Mouse (Mus musculus): ENCODE data around the gene Bpgm. TPM values are rescaled to one million over a fixed set of nuclear protein-coding genes. Genes with fewer than 3 reads are reported as not detected.

Gene Bpgm
- polyA plus RNA-seq (2016; fragmentation: Nextera tagmentation; extraction: Ambion mirVana), result 87.1 and 88.2 TPM in 2 replicates

- no peaks in the 10 kb centered on the region for H3K27me3 ChIP-seq (replicated peaks)
- H3K4me1 ChIP-seq, result peaks cover 85% of the 10 kb centered on the region
- H3K9ac ChIP-seq, result peak within 1 kb of the TSS; percentile 82
- H3K27ac ChIP-seq, result peak within 1 kb of the TSS; percentile 91
- under 1% methylated on average over 35 of the region's 35 CpGs for WGBS (ENCODE audit: insufficient replicate concordance)
- H3K4me2 ChIP-seq, result peak within 1 kb of the TSS; percentile 72
- H3K36me3 ChIP-seq, result no peaks in the 10 kb centered on the region
- H3K9me3 ChIP-seq (replicated peaks), result no peaks in the 10 kb centered on the region
- ATAC-seq, result peak; percentile 91
- H3K4me3 ChIP-seq, result peak within 1 kb of the TSS; percentile 73
Observed at GRCm38 (mm10) chr6:34475974-34476794, at the start of gene Bpgm. TSS of gene Bpgm (plus strand) at chr6:34476207.

DNA sequence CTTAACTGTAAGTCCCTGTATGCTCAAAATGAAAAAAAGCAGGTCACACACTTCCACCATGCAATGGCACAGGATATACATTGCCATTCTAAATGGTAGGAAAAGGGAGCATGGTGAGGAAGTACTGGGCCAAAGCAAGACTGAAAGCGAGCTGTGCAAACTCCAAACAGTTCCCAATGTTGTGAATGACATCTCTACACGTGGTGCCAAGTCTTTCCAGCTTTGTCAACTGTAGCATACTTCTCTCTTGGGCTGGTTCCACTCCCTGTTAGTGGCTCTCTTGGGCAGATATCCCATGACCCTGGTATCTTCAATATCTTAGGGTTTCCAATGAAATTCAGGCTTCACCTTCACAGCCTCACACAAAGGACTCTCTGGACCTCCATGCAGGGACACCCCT, 37.0 kb upstream of the Bpgm start:
- Histone ChIP-seq H3K4me3 (no peak overlapping the region), H3K27me3 (replicated peaks) (no peaks in the 10 kb centered on the region), H3K4me2 (no peak overlapping the region), H3K9ac (no peak overlapping the region), H3K4me1 (no peaks in the 10 kb centered on the region), H3K36me3 (no peaks in the 10 kb centered on the region), H3K9me3 (replicated peaks) (no peaks in the 10 kb centered on the region), H3K27ac (no peak overlapping the region)
- 39% methylated on average over 2 of the region's 2 CpGs for WGBS (ENCODE audit: insufficient replicate concordance)
- ATAC-seq, result no peak

- no peaks in the 10 kb centered on the region for H3K4me1 ChIP-seq
- no peaks in the 10 kb centered on the region for H3K9me3 ChIP-seq (replicated peaks)
- H3K27ac ChIP-seq, result no peak overlapping the region
- no peak for ATAC-seq
- no peak overlapping the region for H3K4me3 ChIP-seq
- H3K4me2 ChIP-seq, result no peak overlapping the region
- WGBS (ENCODE audit: insufficient replicate concordance), result 53% methylated on average over 9 of the region's 9 CpGs
- H3K27me3 ChIP-seq (replicated peaks), result no peaks in the 10 kb centered on the region
- H3K36me3 ChIP-seq, result no peaks in the 10 kb centered on the region
- no peak overlapping the region for H3K9ac ChIP-seq
Observed at GRCm38 (mm10) chr6:34441556-34442257, 34.3 kb upstream of the Bpgm start.

- H3K4me3 ChIP-seq, result no peak overlapping the region
- H3K4me2 ChIP-seq, result no peak overlapping the region
- no peaks in the 10 kb centered on the region for H3K27me3 ChIP-seq (replicated peaks)
- H3K36me3 ChIP-seq, result no peaks in the 10 kb centered on the region
- no peaks in the 10 kb centered on the region for H3K4me1 ChIP-seq
- WGBS (ENCODE audit: insufficient replicate concordance), result 60% methylated on average over 2 of the region's 2 CpGs
- ATAC-seq, result no peak
- H3K9ac ChIP-seq, result no peak overlapping the region
- no peak overlapping the region for H3K27ac ChIP-seq
- H3K9me3 ChIP-seq (replicated peaks), result no peaks in the 10 kb centered on the region
Observed at GRCm38 (mm10) chr6:34443791-34444190, 32.2 kb upstream of the Bpgm start.

DNA sequence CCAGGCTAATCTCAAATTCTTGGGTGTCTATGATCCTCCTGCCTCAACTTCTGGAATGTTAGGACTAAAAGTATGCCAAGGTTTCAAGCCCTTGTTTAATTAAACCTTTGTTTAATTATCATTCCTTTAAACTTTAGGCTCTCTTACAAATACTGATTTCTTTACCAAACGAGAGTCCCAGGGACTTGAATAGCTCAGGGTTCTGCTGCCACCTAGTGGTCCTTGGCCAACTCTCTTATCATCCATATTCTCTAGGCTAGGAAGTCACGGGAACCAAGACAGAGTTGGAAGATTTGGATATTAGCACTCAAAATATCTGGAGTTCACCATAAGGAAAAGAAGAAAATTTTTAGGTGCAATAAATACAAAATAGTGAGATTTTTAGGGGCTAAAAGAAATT, 28.0 kb upstream of the Bpgm start:
- no peak overlapping the region for H3K4me3 ChIP-seq
- no peak overlapping the region for H3K27ac ChIP-seq
- no peaks in the 10 kb centered on the region; the same call in 1 of the 2 replicates for H3K27me3 ChIP-seq (replicated peaks)
- WGBS (ENCODE audit: insufficient replicate concordance), result 11% methylated on average over 2 of the region's 2 CpGs
- no peaks in the 10 kb centered on the region for H3K9me3 ChIP-seq (replicated peaks)
- no peak overlapping the region for H3K9ac ChIP-seq
- no peak overlapping the region for H3K4me2 ChIP-seq
- H3K36me3 ChIP-seq, result no peaks in the 10 kb centered on the region
- no peaks in the 10 kb centered on the region for H3K4me1 ChIP-seq
- no peak for ATAC-seq

DNA sequence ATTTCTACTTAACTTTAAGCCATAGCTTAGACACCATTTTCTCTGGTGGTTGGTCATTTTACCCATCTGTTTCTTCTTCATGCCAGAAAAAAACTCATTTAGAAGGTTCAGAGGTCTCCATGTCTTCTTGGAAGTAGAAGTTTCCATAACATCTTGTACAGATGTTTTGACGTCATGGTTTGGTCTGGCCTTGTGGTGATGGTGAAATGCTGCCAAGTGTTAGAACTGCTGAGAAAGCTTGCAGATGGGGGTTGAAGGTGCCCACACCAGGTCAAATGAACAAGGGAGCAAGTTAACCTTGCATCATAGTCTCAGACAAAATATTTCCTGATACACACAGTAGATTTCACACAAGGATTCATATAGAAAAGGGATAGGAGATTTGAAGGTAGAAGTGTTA, 27.3 kb upstream of the Bpgm start:
- Histone ChIP-seq H3K4me3 (no peak overlapping the region), H3K27ac (no peak overlapping the region), H3K36me3 (no peaks in the 10 kb centered on the region), H3K4me2 (no peak overlapping the region), H3K4me1 (no peaks in the 10 kb centered on the region), H3K27me3 (replicated peaks) (no peaks in the 10 kb centered on the region; the same call in 1 of the 2 replicates), H3K9ac (no peak overlapping the region), H3K9me3 (replicated peaks) (no peaks in the 10 kb centered on the region)
- 54% methylated on average over 1 of the region's 1 CpGs for WGBS (ENCODE audit: insufficient replicate concordance)
- no peak for ATAC-seq

GRCm38 (mm10) chr6:34452963-34453770, 22.8 kb upstream of the Bpgm start:
- H3K27me3 ChIP-seq (replicated peaks), result peaks cover 36% of the 10 kb centered on the region
- no peak for ATAC-seq
- H3K27ac ChIP-seq, result no peak overlapping the region
- H3K9me3 ChIP-seq (replicated peaks), result no peaks in the 10 kb centered on the region
- H3K9ac ChIP-seq, result no peak overlapping the region
- no peaks in the 10 kb centered on the region for H3K4me1 ChIP-seq
- H3K4me2 ChIP-seq, result no peak overlapping the region
- no peak overlapping the region for H3K4me3 ChIP-seq
- H3K36me3 ChIP-seq, result no peaks in the 10 kb centered on the region
- WGBS (ENCODE audit: insufficient replicate concordance), result 45% methylated on average over 7 of the region's 7 CpGs

- ATAC-seq, result no peak
- Histone ChIP-seq H3K4me2 (no peak overlapping the region), H3K4me3 (no peak overlapping the region), H3K36me3 (no peaks in the 10 kb centered on the region), H3K4me1 (no peaks in the 10 kb centered on the region), H3K27me3 (replicated peaks) (peaks cover 31% of the 10 kb centered on the region), H3K27ac (no peak overlapping the region), H3K9ac (no peak overlapping the region), H3K9me3 (replicated peaks) (no peaks in the 10 kb centered on the region)
Observed at GRCm38 (mm10) chr6:34459456-34459855, 16.6 kb upstream of the Bpgm start.

DNA sequence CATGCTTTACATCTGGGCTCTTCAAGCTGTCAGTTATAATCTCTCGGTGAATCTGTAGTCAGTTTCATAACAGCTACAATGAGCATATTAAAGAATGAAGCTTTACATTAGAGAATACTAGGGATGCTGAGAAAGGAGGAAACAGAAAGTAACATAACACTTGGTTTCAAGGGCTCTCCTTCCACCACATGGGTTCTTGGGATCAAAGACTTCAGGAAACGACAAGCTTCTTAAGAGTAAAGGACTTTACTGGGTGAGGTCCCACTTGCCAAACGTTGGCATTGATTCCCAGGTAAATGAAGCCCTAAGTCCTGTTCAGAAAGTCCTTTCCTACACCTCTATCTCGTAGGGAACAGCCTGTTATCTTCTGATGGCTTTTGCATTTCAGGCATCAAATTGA, 15.4 kb upstream of the Bpgm start:
- H3K36me3 ChIP-seq, result no peaks in the 10 kb centered on the region
- H3K27me3 ChIP-seq (replicated peaks), result peaks cover 22% of the 10 kb centered on the region
- no peak overlapping the region for H3K4me3 ChIP-seq
- WGBS (ENCODE audit: insufficient replicate concordance), result 36% methylated on average over 4 of the region's 4 CpGs
- H3K9me3 ChIP-seq (replicated peaks), result no peaks in the 10 kb centered on the region
- no peak for ATAC-seq
- H3K4me1 ChIP-seq, result no peaks in the 10 kb centered on the region
- H3K4me2 ChIP-seq, result no peak overlapping the region
- H3K9ac ChIP-seq, result no peak overlapping the region
- no peak overlapping the region for H3K27ac ChIP-seq

DNA sequence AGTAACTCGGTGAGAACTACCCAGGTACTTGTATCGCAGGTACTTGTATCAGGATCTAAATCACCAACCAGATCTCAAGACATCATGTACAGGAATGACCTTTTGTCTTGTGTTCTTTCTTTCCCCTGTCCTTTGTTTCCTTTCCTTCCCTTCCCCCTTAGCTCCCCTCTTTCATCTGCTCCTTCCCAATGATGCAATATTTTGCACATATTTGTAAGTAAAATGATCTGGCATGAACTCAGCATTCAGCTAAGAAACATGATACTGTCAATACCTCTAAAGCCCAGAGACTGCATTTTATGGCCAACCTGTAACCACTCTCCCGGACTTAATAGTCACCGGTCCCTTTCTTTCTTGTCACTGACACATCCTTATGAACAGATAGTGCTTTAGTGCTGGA, 12.4 kb upstream of the Bpgm start:
- no peaks in the 10 kb centered on the region for H3K36me3 ChIP-seq
- H3K27ac ChIP-seq, result no peak overlapping the region
- H3K4me2 ChIP-seq, result no peak overlapping the region
- H3K9ac ChIP-seq, result no peak overlapping the region
- ATAC-seq, result no peak
- H3K9me3 ChIP-seq (replicated peaks), result no peaks in the 10 kb centered on the region
- H3K27me3 ChIP-seq (replicated peaks), result peaks cover 18% of the 10 kb centered on the region
- no peak overlapping the region for H3K4me3 ChIP-seq
- 84% methylated on average over 4 of the region's 4 CpGs for WGBS (ENCODE audit: insufficient replicate concordance)
- H3K4me1 ChIP-seq, result no peaks in the 10 kb centered on the region

DNA sequence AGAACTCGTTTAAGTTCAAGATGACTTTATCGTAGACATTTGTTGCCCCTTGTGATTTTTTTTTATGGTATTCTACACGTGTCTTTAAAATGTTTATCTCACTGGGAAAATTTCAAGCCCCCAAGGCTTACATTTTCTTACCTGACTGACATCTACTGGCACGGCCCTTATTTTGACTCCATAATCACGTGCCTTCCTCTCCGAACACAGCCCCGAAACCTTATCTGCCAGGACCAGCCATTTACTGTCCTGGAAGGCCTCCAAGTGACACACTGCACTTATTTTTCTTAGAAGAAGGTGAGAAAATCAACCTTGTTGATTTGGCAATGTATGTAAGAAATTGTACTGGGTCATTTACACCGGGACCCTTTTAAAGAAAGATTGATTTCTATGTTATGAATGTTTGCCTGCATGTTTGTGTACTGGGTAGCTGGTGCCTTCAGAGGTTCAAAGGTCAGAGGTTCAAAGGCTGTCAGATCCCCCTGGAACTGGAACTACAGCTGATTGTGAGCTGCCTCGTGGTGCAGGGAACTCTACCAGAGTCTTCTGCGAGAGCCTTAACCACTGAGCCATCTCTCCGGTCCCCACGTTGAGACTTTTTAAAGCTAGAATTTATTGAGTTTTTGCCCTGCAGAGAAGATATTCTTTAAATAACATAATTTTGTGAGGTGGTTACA, 4.4 kb upstream of the Bpgm start:
- Histone ChIP-seq H3K4me3 (0 out of 2 replicates have a peak overlapping the region, but pooled peaks have one; percentile 6), H3K9me3 (replicated peaks) (no peaks in the 10 kb centered on the region), H3K9ac (peak overlapping the region; percentile 46; the same call in 1 of the 2 replicates), H3K27me3 (replicated peaks) (peaks cover 6% of the 10 kb centered on the region; the same call in 1 of the 2 replicates), H3K27ac (peak overlapping the region; percentile 97), H3K4me2 (peak overlapping the region; percentile 54), H3K36me3 (no peaks in the 10 kb centered on the region), H3K4me1 (peaks cover 53% of the 10 kb centered on the region)
- 33% methylated on average over 12 of the region's 12 CpGs for WGBS (ENCODE audit: insufficient replicate concordance)
- peak; percentile 80 for ATAC-seq
